8 mouse cellular contexts compared by ENCODE assay signal in the genomic region with DNA sequence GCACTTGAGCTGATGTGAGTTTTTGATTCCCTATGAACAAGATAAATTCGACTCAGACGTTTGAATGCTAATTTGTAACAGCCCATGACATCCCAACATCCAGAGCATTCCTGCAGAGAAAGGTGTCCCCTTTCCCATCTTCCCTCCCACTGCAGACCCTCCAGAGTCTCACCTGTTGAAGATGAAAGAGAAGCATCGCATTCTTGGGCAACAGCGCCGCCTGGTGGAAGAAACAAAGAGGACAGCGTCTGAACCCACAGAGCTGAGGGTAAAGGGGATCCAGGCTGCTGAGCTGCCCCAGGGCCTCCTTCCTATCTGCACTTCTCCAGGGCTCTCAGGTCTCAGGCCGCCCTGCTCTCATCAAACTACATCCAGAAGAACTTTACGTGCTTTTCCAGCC. TPM values are rescaled to one million over a fixed set of nuclear protein-coding genes. Genes with fewer than 3 reads are reported as not detected.
DNase-seq lines count a peak whose midpoint lies in the region; ATAC-seq and TF ChIP-seq lines count a peak whose summit lies in the region.
"Not testable (repeated sequence)": the region's sequence is repeated elsewhere in the genome, so short reads cannot be mapped to it uniquely, and the experiment has no call there.

No protein-coding gene starts in this region.

- not testable (repeated sequence) for H3K9me3 ChIP-seq in E14TG2a.4 (ENCODE audit: low read length); forebrain, embryonic 12.5 days; neural tube, embryonic 12.5 days; stomach, postnatal 0 days (ENCODE audit: control insufficient read depth, low read length)

- 11% methylated on average over 8 of the region's 8 CpGs for WGBS in forebrain, embryonic 12.5 days
- WGBS in neural tube, embryonic 12.5 days, result 12% methylated on average over 8 of the region's 8 CpGs
- 13% methylated on average over 8 of the region's 8 CpGs for WGBS in stomach, postnatal 0 days

- H3K4me1 ChIP-seq in E14TG2a.4 (replicated peaks; ENCODE audit: low read depth, low read length), result peaks cover 51% of the 10 kb centered on the region
- H3K4me1 ChIP-seq in forebrain, embryonic 12.5 days, result peaks cover 20% of the 10 kb centered on the region
- not testable (repeated sequence) for H3K4me1 ChIP-seq in neural tube, embryonic 12.5 days; stomach, postnatal 0 days (replicated peaks; ENCODE audit: control insufficient read depth, insufficient read depth)

- peak; percentile 92 for TF ChIP-seq CTCF in E14TG2a.4 (conservative IDR thresholded peaks at IDR 0.05; ENCODE audit: low read length)
- peak; percentile 85 for TF ChIP-seq CTCF in stomach, postnatal 0 days (IDR thresholded peaks at IDR 0.05; ENCODE audit: low read depth)

- H3K9ac ChIP-seq in forebrain, embryonic 12.5 days; neural tube, embryonic 12.5 days; stomach, postnatal 0 days (ENCODE audit: low read length): not testable (repeated sequence)

- peak overlapping the region; percentile 59 for H3K4me2 ChIP-seq in forebrain, embryonic 12.5 days
- peak overlapping the region; percentile 63 for H3K4me2 ChIP-seq in neural tube, embryonic 12.5 days (replicated peaks)
- not testable (repeated sequence) for H3K4me2 ChIP-seq in stomach, postnatal 0 days (replicated peaks; ENCODE audit: low read depth)

- H3K36me3 ChIP-seq in E14TG2a.4 (ENCODE audit: insufficient read depth, low read length); forebrain, embryonic 12.5 days (replicated peaks); neural tube, embryonic 12.5 days; stomach, postnatal 0 days (ENCODE audit: control insufficient read depth, insufficient read depth, low read length): not testable (repeated sequence)

- ATAC-seq in forebrain, embryonic 12.5 days (ENCODE audit: low FRiP score); neural tube, embryonic 12.5 days (ENCODE audit: low FRiP score, low read depth); stomach, postnatal 0 days (ENCODE audit: low FRiP score, low TSS enrichment): not testable (repeated sequence)

- not testable (repeated sequence) for H3K27ac ChIP-seq in forebrain, embryonic 12.5 days; neural tube, embryonic 12.5 days; stomach, postnatal 0 days (replicated peaks)

- not testable (repeated sequence) for TF ChIP-seq EP300 in stomach, postnatal 0 days (optimal IDR thresholded peaks at IDR 0.05)

- peak; percentile 63 for DNase-seq in cerebellum, adult 11-12 months
- peak; percentile 66 for DNase-seq in heart, postnatal 4 days
- DNase-seq in kidney, postnatal 36 days, result peak; percentile 57 to 85
- peak; percentile 56 to 70 for DNase-seq in lung, adult 18-20 months
- peak; percentile 58 for DNase-seq in stomach, postnatal 0 days (ENCODE audit: low spot score)

- peaks cover 22% of the 10 kb centered on the region for H3K27me3 ChIP-seq in E14TG2a.4 (ENCODE audit: insufficient read depth, low read length)
- H3K27me3 ChIP-seq in forebrain, embryonic 12.5 days, result peaks cover 36% of the 10 kb centered on the region
- H3K27me3 ChIP-seq in neural tube, embryonic 12.5 days (replicated peaks), result peaks cover 33% of the 10 kb centered on the region
- H3K27me3 ChIP-seq in stomach, postnatal 0 days (ENCODE audit: control insufficient read depth, insufficient read depth, low read length), result not testable (repeated sequence)

- H3K4me3 ChIP-seq in E14TG2a.4 (replicated peaks; ENCODE audit: low read length), result peak overlapping the region; percentile 85; the same call in 1 of the 2 replicates
- peak overlapping the region; percentile 45 for H3K4me3 ChIP-seq in forebrain, embryonic 12.5 days (replicated peaks)
- not testable (repeated sequence) for H3K4me3 ChIP-seq in neural tube, embryonic 12.5 days; stomach, postnatal 0 days (ENCODE audit: low read depth, low read length)

RNA-seq across cellular contexts. Expression of a gene that starts 18.0 kb away (rescaled TPM):
- polyA plus RNA-seq in forebrain, embryonic 12.5 days (2016; fragmentation: Nextera tagmentation; extraction: Ambion mirVana), result 23.3 and 28.2 TPM in 2 replicates
- 10 to 100 TPM; 33.9 to 35.4 TPM for total RNA-seq in heart, postnatal 4 days (2021)
- polyA plus RNA-seq in neural tube, embryonic 12.5 days (2016; fragmentation: Nextera tagmentation; extraction: Ambion mirVana), result 15.2 and 16.8 TPM in 2 replicates
- polyA plus RNA-seq in stomach, postnatal 0 days (2015; fragmentation: Nextera tagmentation; extraction: Ambion mirVana), result 129 and 130 TPM in 2 replicates

RNA-seq across cellular contexts. Expression of a gene that starts 26.3 kb away (rescaled TPM):
- 934 and 1,034 TPM in 2 replicates for polyA plus RNA-seq in forebrain, embryonic 12.5 days (2016; fragmentation: Nextera tagmentation; extraction: Ambion mirVana)
- 100 to 1,000 TPM; 648 to 719 TPM for total RNA-seq in heart, postnatal 4 days (2021)
- 914 and 923 TPM in 2 replicates for polyA plus RNA-seq in neural tube, embryonic 12.5 days (2016; fragmentation: Nextera tagmentation; extraction: Ambion mirVana)
- 1,740 and 1,781 TPM in 2 replicates for polyA plus RNA-seq in stomach, postnatal 0 days (2015; fragmentation: Nextera tagmentation; extraction: Ambion mirVana)

RNA-seq across cellular contexts. Expression of a gene that starts 26.5 kb away (rescaled TPM):
- polyA plus RNA-seq in forebrain, embryonic 12.5 days (2016; fragmentation: Nextera tagmentation; extraction: Ambion mirVana), result 58.4 and 63.5 TPM in 2 replicates
- 10 to 100 TPM; 38.1 to 40.1 TPM for total RNA-seq in heart, postnatal 4 days (2021)
- polyA plus RNA-seq in neural tube, embryonic 12.5 days (2016; fragmentation: Nextera tagmentation; extraction: Ambion mirVana), result 66.0 and 66.5 TPM in 2 replicates
- 24.7 and 26.3 TPM in 2 replicates for polyA plus RNA-seq in stomach, postnatal 0 days (2015; fragmentation: Nextera tagmentation; extraction: Ambion mirVana)

RNA-seq across cellular contexts. Expression of a gene that starts 30.8 kb away (rescaled TPM):
- 5.0 and 7.1 TPM in 2 replicates for polyA plus RNA-seq in forebrain, embryonic 12.5 days (2016; fragmentation: Nextera tagmentation; extraction: Ambion mirVana)
- total RNA-seq in heart, postnatal 4 days (2021), result 1 to 10 TPM; 2.3 to 2.9 TPM
- polyA plus RNA-seq in neural tube, embryonic 12.5 days (2016; fragmentation: Nextera tagmentation; extraction: Ambion mirVana), result 7.9 and 8.3 TPM in 2 replicates
- 15.0 and 15.2 TPM in 2 replicates for polyA plus RNA-seq in stomach, postnatal 0 days (2015; fragmentation: Nextera tagmentation; extraction: Ambion mirVana)

RNA-seq across cellular contexts. Expression of a gene that starts 41.7 kb away (rescaled TPM):
- polyA plus RNA-seq in forebrain, embryonic 12.5 days (2016; fragmentation: Nextera tagmentation; extraction: Ambion mirVana), result 40.1 and 41.9 TPM in 2 replicates
- 10 to 100 TPM; 13.3 to 14.4 TPM for total RNA-seq in heart, postnatal 4 days (2021)
- 38.4 and 39.7 TPM in 2 replicates for polyA plus RNA-seq in neural tube, embryonic 12.5 days (2016; fragmentation: Nextera tagmentation; extraction: Ambion mirVana)
- polyA plus RNA-seq in stomach, postnatal 0 days (2015; fragmentation: Nextera tagmentation; extraction: Ambion mirVana), result 17.1 and 20.2 TPM in 2 replicates
